Mouse (Mus musculus) urinary bladder, postnatal 14 days (tissue): ENCODE measurements around the gene Tmem117.

Experiments
- DNase-seq: peaks from one replicate; pipeline ENCODE4 v3.0.0; 2021; ENCODE audit warnings: low spot score

The Tmem117 gene

DNA sequence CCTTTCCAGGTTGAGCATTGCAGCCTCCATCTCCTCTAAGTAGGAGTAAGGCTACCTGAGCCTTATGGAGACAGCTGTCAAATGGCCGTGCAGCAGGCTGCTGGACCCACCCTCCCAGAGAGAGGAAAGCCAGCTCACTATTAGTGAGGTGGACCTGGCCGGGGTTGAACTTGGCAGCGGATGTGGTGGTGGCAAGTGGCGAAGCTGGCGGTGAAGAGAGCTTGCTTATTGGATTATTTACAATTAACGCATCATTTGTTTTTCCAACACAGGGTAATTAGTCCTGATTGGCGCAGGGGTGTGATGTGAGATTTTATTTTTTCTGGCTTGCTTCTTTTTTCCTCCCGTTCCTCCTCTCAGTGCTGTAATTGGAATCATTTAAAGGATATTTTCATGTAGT is 19.4 kb downstream of the Tmem117 start:
- DNase-seq: no peak

- no peak for DNase-seq
These were observed 20.2 kb downstream of the Tmem117 start for GRCm38 (mm10) chr15:94649071-94649765.

GRCm38 (mm10) chr15:94649766-94650120 is 20.7 kb downstream of the Tmem117 start:
- DNase-seq: no peak

DNA sequence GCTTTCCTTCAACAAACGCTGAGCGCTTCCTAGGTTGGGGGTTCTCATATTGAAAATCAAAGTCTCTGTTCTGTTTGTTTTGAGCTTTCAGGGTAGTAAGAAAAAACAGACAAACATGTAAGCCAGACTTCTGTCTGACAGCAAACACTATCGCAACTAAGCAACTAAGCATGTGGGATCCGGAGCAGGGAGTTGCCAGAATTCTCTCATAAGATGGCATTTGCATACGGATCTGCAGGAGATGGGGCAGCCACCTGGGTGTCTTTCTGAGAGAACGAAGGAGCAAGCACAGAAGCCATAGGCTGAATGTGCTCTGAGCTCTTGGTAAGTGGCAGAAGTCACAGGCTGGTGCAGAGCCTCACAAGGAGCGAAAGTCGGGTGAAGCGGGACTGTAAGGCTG is 22.3 kb downstream of the Tmem117 start:
- no peak for DNase-seq

- DNase-seq: no peak
These were observed 23.2 kb downstream of the Tmem117 start for GRCm38 (mm10) chr15:94651969-94652842.

DNA sequence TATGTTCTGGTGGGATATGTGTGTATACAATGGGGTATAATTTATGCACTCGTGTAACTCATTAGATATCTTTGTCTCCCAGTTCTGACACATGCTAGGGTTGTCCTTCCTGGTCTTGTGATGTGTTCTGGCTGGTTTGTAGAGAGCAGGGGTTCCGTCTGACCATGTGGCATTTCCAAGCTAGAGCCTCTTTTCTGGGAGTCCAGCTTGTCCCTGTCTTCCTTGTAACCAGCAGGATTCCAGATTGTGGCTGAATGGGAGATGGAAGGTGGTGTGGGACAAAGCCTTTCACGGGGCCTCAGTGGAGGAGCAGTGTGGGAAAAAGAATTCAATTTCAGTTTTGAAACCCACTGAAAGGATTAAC is 23.8 kb downstream of the Tmem117 start:
- no peak for DNase-seq

GRCm38 (mm10) chr15:94655811-94656323 is 26.8 kb downstream of the Tmem117 start:
- no peak for DNase-seq

DNA sequence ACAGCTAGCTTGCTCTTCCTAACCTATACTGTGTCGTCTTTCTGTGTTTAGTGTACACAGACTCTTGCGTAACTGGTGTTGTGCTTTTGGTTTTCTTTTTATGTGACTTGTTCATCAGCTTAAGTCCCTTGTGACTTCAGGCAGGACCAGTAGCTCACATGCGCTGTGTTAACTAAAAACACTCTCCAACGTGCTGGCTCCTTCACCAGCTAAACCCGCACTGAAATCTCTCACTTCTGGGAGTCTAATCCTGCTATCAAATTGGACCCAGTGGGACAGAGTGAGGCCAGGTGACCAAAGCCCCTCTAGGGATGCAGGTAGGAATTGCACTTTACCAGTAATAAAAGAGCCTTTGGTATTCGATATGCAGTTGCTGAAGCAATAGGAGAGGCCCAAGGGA is 28.9 kb downstream of the Tmem117 start:
- DNase-seq: no peak

- DNase-seq: no peak
These were observed 29.5 kb downstream of the Tmem117 start for GRCm38 (mm10) chr15:94658392-94659111.

DNA sequence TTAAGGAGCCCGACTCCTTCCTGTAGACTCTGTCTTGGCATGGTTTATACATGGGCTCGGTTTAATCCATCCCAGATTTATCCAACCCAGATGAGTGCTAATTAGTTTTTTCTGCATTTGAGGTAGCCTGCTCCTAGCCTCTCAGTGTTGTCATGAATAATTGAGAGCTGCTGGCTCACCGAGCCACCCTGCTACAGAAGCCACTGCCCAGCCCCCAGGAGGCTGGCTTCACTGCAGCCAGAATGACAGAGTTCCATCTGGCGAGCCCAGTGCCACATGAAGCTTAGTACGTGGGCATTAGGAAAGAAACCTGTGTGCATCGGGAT is 30.0 kb downstream of the Tmem117 start:
- no peak for DNase-seq

DNA sequence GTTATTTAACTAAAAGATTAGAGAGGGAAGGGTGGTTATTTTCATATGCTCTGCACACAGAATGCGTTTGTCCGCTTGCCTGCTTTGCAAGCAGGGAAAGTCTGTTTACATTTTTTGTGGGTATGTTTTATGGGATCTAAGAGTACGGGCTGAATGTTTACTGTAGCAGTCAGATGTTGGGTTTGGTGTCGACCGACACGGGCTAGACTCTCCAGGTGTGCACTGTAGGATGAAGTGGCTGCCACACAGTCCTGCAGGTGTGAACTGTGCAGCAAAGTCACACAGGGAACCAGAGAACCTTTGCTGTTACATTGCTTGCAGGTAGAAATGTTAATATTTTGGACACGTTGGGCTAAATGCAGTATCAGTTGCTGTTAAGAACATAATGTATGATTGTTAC is 31.9 kb downstream of the Tmem117 start:
- no peak for DNase-seq

- no peak for DNase-seq
These were observed 32.4 kb downstream of the Tmem117 start for GRCm38 (mm10) chr15:94661398-94661797.

GRCm38 (mm10) chr15:94664612-94665011 is 35.6 kb downstream of the Tmem117 start:
- DNase-seq: no peak

DNA sequence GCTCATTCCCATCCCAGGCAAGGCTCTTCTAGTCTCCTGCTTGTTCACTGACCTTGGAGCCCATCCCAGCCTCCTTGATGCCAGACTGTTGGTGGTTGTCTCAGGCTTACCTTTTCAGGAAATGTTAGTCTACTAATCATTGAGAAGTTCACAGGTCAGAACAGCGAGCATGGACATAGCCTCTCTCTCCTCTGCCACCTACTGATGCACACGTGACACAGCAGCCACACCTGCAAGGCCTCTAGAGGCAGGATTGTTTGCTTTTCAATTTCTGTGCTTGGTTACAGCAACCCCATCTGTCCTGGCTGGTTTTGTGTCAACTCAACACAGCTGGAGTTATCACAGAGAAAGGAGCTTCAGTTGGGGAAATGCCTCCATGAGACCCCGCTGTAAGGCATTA is 52.1 kb downstream of the Tmem117 start:
- no peak for DNase-seq

DNA sequence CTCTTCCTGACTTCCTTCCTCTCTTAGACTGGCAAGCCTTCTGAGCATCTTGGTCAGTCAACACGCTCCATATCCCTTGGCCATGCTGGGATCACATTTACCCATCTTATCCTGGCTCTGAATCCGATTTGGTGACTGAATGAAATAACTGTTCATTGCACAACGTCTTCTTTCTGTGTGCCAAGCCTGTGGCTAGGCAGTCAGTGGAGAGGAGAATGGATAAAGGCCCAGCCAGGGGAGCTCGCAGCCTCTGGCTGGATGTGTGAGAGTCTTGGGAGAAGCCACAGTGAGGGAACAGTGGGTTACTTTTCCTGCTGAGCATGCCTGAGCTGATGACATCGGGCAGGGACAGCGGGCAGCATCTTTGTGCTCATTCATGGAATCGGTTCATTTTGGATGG is 55.2 kb downstream of the Tmem117 start:
- DNase-seq: no peak

GRCm38 (mm10) chr15:94687176-94687575 is 58.1 kb downstream of the Tmem117 start:
- DNase-seq: no peak

DNA sequence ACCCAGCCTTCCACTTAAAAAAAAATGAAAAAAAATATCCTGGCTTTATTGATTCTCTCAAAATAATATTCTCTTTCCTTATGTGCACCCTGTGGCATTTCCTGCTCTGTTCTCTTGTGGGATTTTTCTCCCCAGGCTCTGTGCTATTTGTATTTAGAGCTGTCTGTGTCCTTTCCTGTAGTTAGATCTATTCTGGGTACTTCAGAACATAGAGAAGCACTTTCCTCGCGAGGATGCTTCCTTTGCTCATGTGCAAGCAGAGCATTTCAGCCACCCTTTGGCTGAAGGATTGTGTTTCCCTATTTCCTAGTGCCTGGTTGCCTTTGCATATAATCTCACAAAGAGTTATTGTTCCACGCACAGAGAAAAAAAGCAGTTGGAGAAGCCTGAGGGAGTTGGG is 58.6 kb downstream of the Tmem117 start:
- DNase-seq: no peak

GRCm38 (mm10) chr15:94689195-94689883 is 60.3 kb downstream of the Tmem117 start:
- no peak for DNase-seq

- DNase-seq: no peak
These were observed 60.8 kb downstream of the Tmem117 start for GRCm38 (mm10) chr15:94689884-94690231.

GRCm38 (mm10) chr15:94722759-94723158 is 93.7 kb downstream of the Tmem117 start:
- DNase-seq: peak; percentile 47

DNA sequence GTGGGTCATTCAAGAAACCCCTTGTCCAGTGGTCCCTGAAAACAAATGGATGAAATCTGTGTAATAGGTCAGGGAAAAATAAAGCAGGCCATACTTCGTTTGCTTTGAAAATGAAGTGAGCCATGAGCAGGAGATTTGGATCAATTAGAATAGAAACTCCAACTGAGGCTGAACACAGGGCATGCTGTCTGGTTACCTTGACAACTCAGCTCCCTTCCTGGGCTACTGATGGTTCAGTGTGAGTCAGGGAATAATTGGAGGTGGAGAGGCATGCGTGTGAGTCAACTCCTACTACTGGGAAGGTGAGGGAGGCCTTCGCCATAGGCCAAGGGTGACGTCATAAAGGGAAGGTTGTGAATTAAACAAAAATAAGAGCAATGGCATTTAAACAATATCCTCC is 103.1 kb downstream of the Tmem117 start:
- DNase-seq: no peak

- no peak for DNase-seq
These were observed 140.2 kb downstream of the Tmem117 start for GRCm38 (mm10) chr15:94769227-94769626.
